In genomic region chr4:43513300-43513699, GRCm38 (mm10) we compare ENCODE assay signal across 39 mouse cellular contexts. TPM values are rescaled to one million over a fixed set of nuclear protein-coding genes. Genes with fewer than 3 reads are reported as not detected.
"Had no signal": no experiment of that assay in that cellular context is flagged by ENCODE, and none has a peak within 500 bp of the region (broad histone marks: within the 10 kb centered on the region; RNA-seq: fewer than 3 reads in every experiment).

No protein-coding gene starts in this region.

- H3K9me3 ChIP-seq: heart, embryonic 10.5 days; heart, embryonic 12.5 days; hindbrain, embryonic 10.5 days; hindbrain, embryonic 12.5 days; hindbrain, embryonic 15.5 days; kidney, embryonic 15.5 days; limb, embryonic 13.5 days; limb, embryonic 15.5 days; liver, embryonic 12.5 days had no signal

- DNase-seq: gastrocnemius, postnatal 10 days; gastrocnemius, postnatal 25 days; heart, adult 18-20 months; heart, postnatal 10 days; kidney, adult 11 months; kidney, adult 2 months; kidney, adult 9 months; kidney, postnatal 14 days; kidney, postnatal 36 days; layer of hippocampus, adult 9-11 months; layer of hippocampus, postnatal 36 days; left cerebral cortex, postnatal 4 days had no signal

- H3K9ac ChIP-seq: heart, embryonic 12.5 days; hindbrain, embryonic 12.5 days; hindbrain, embryonic 15.5 days; kidney, embryonic 15.5 days; limb, embryonic 13.5 days; limb, embryonic 15.5 days; liver, embryonic 12.5 days had no signal

- ATAC-seq: hindbrain, postnatal 0 days; intestine, embryonic 16.5 days; liver, embryonic 12.5 days had no signal

- H3K4me3 ChIP-seq: heart, embryonic 10.5 days; heart, embryonic 12.5 days; hindbrain, embryonic 10.5 days; hindbrain, embryonic 12.5 days; hindbrain, embryonic 15.5 days; kidney, embryonic 15.5 days; limb, embryonic 13.5 days; limb, embryonic 15.5 days; liver, embryonic 12.5 days had no signal

- H3K36me3 ChIP-seq: hindbrain, embryonic 10.5 days; hindbrain, embryonic 12.5 days; hindbrain, embryonic 15.5 days; liver, embryonic 12.5 days had no signal

- H3K27ac ChIP-seq: heart, embryonic 10.5 days; hindbrain, embryonic 10.5 days; hindbrain, embryonic 12.5 days; hindbrain, embryonic 15.5 days; hindbrain, postnatal 0 days; kidney, embryonic 15.5 days; kidney, postnatal 0 days; limb, embryonic 13.5 days; limb, embryonic 15.5 days; liver, embryonic 12.5 days had no signal

- H3K4me2 ChIP-seq: heart, embryonic 12.5 days; hindbrain, embryonic 12.5 days; hindbrain, embryonic 15.5 days; kidney, embryonic 15.5 days; limb, embryonic 13.5 days; limb, embryonic 15.5 days; liver, embryonic 12.5 days had no signal

- H3K27me3 ChIP-seq: heart, embryonic 12.5 days; kidney, embryonic 15.5 days; limb, embryonic 13.5 days; limb, embryonic 15.5 days had no signal

RNA-seq across cellular contexts. Expression of gene Car9, which starts 6.5 kb away (rescaled TPM):
- total RNA-seq: layer of hippocampus, adult 18-20 months; layer of hippocampus, postnatal 14 days had no signal

RNA-seq across cellular contexts. Expression of gene Arhgef39, which starts 13.8 kb away (rescaled TPM):
- total RNA-seq: heart, adult 8-10 months; layer of hippocampus, adult 18-20 months had no signal

RNA-seq across cellular contexts. Expression of gene Sit1, which starts 29.8 kb away (rescaled TPM):
- total RNA-seq: gastrocnemius, postnatal 10 days; gastrocnemius, postnatal 25 days; gastrocnemius, postnatal 4 days; granulocyte monocyte progenitor cell, adult 5-6 weeks; heart, adult 8-10 months; heart, postnatal 25 days; heart, postnatal 4 days; hindbrain, postnatal 0 days; layer of hippocampus, adult 18-20 months; layer of hippocampus, adult 8-10 months; layer of hippocampus, postnatal 14 days; layer of hippocampus, postnatal 36 days; left cerebral cortex, adult 18-20 months; left cerebral cortex, postnatal 10 days; left cerebral cortex, postnatal 25 days; left cerebral cortex, postnatal 4 days; liver, adult 2 months had no signal
- polyA plus RNA-seq: heart, embryonic 10.5 days; heart, embryonic 12.5 days; heart, embryonic 14.5 days; hindbrain, embryonic 10.5 days; hindbrain, embryonic 12.5 days; hindbrain, embryonic 15.5 days; hindbrain, postnatal 0 days; intestine, embryonic 14.5 days; intestine, embryonic 16.5 days; kidney, embryonic 15.5 days; kidney, postnatal 0 days; limb, embryonic 11.5 days; limb, embryonic 13.5 days; limb, embryonic 15.5 days; liver, embryonic 12.5 days had no signal
